Mouse (Mus musculus) cerebellum, adult 2 months (tissue): ENCODE measurements around the gene Anks1b.

Experiments
- CTCF ChIP-seq: fragments of 200-500 bp; IDR thresholded peaks from 2 replicates; pipeline ENCODE4 v1.5.1; 2011; ENCODE audit warnings: low read depth, mild to moderate bottlenecking, control low read depth, low read length, moderate library complexity, borderline replicate concordance; ENCODE audit not compliant: insufficient read depth
- POLR2A ChIP-seq: fragments of 200-500 bp; IDR thresholded peaks from 2 replicates; pipeline ENCODE4 v1.6.1; 2011; ENCODE audit warnings: low read length, control low read depth, borderline replicate concordance; ENCODE audit not compliant: insufficient read depth

DNA sequence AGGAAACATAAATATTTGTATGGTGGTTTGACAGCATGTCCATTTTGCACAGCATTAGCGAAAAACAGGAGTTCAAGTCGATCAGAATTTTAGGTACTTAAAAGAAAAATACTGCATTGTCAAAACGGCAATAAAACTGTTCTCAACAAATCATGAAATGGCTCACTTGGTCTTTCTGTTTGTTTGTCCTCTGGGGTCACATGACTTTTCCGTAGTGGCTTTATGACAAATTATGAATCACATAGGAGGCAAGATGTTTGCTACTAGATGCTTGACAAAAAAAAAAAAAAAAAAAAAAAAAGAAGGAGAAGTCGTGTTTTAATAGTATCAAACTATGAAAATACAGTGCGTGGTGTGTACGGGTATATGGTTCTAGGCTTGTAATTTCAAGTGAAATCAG lies 495.7 kb downstream of the Anks1b start:
- TF ChIP-seq POLR2A (no peak), CTCF (no peak)
